Mouse (Mus musculus) lung, postnatal 0 days (tissue): ENCODE data around the gene Numa1.

Source experiments
- CTCF ChIP-seq: IDR thresholded peaks from 2 replicates; pipeline ENCODE4 v1.5.1; 2016; ENCODE audit warnings: antibody characterized with exemption, mild to moderate bottlenecking
- EP300 ChIP-seq: IDR thresholded peaks from 2 replicates; pipeline ENCODE4 v1.6.1; 2016; ENCODE audit warnings: antibody characterized with exemption, mild to moderate bottlenecking, control low read depth

GRCm38 (mm10) chr7:101895695-101896094 lies 38.2 kb upstream of the Numa1 start:
- TF ChIP-seq EP300 (no peak), CTCF (no peak)
